Mouse (Mus musculus): Measurements from ENCODE around the gene Tmem121b.

GRCm38 (mm10) chr6:120505531-120505930 is 11.9 kb upstream of the Tmem121b start:
- no peak for TF ChIP-seq POLR2A (IDR thresholded peaks at IDR 0.05; ENCODE audit: insufficient read depth, low read depth, low read length)
- TF ChIP-seq EP300 (IDR thresholded peaks at IDR 0.05; ENCODE audit: insufficient read depth, low read depth, low read length), result no peak
